Mouse (Mus musculus) fat pad, adult 2 months (tissue): Measurements from ENCODE around the gene Itga4.

Experiments used
- DNase-seq: peaks from one replicate; pipeline ENCODE4 v3.0.0-alpha.2; 2011; ENCODE audit warnings: low read depth, low spot score; ENCODE audit errors: extremely low read depth

Gene Itga4

GRCm38 (mm10) chr2:79265665-79266064 lies 10.4 kb downstream of the Itga4 start:
- DNase-seq: no peak

- DNase-seq: no peak
Measured at GRCm38 (mm10) chr2:79266480-79266879, 11.3 kb downstream of the Itga4 start.

- DNase-seq: no peak
Measured at GRCm38 (mm10) chr2:79267181-79267580, 12.0 kb downstream of the Itga4 start.

GRCm38 (mm10) chr2:79268863-79269262 lies 13.6 kb downstream of the Itga4 start:
- DNase-seq: no peak

GRCm38 (mm10) chr2:79270034-79270535 lies 14.9 kb downstream of the Itga4 start:
- DNase-seq: no peak

GRCm38 (mm10) chr2:79271838-79272237 lies 16.6 kb downstream of the Itga4 start:
- no peak for DNase-seq

- DNase-seq: no peak
Measured at GRCm38 (mm10) chr2:79278581-79278980, 23.4 kb downstream of the Itga4 start.

GRCm38 (mm10) chr2:79284206-79284605 lies 29.0 kb downstream of the Itga4 start:
- no peak for DNase-seq

- peak; percentile 57 for DNase-seq
Measured at GRCm38 (mm10) chr2:79290149-79290548, 34.9 kb downstream of the Itga4 start.

- no peak for DNase-seq
Measured at GRCm38 (mm10) chr2:79291922-79292321, 36.7 kb downstream of the Itga4 start.

GRCm38 (mm10) chr2:79292431-79292830 lies 37.2 kb downstream of the Itga4 start:
- DNase-seq: no peak

GRCm38 (mm10) chr2:79302398-79302797 lies 47.2 kb downstream of the Itga4 start:
- no peak for DNase-seq

- no peak for DNase-seq
Measured at GRCm38 (mm10) chr2:79307549-79307948, 52.3 kb downstream of the Itga4 start.

GRCm38 (mm10) chr2:79309454-79310118 lies 54.4 kb downstream of the Itga4 start:
- no peak for DNase-seq

- DNase-seq: no peak
Measured at GRCm38 (mm10) chr2:79312499-79312898, 57.3 kb downstream of the Itga4 start.

- DNase-seq: peak; percentile 25
Measured at GRCm38 (mm10) chr2:79315108-79315507, 59.9 kb downstream of the Itga4 start.

GRCm38 (mm10) chr2:79316182-79316880 lies 61.1 kb downstream of the Itga4 start:
- no peak for DNase-seq

GRCm38 (mm10) chr2:79328079-79328478 lies 72.9 kb downstream of the Itga4 start:
- no peak for DNase-seq

GRCm38 (mm10) chr2:79334661-79335060 lies 79.4 kb downstream of the Itga4 start:
- DNase-seq: no peak

- no peak for DNase-seq
Measured at GRCm38 (mm10) chr2:79336141-79336540, 80.9 kb downstream of the Itga4 start.

GRCm38 (mm10) chr2:79339003-79339402 lies 83.8 kb downstream of the Itga4 start:
- DNase-seq: no peak

GRCm38 (mm10) chr2:79343115-79343514 lies 87.9 kb downstream of the Itga4 start:
- no peak for DNase-seq
